Mouse (Mus musculus) E14TG2a.4 (cell line): ENCODE measurements around the gene Mtmr3.

Source experiments
- H3K27me3 ChIP-seq: 2 replicates; pipeline ENCODE4 v1.6.1; 2014; ENCODE audit warnings: low read length, control low read depth; ENCODE audit not compliant: insufficient read depth
- H3K36me3 ChIP-seq: 2 replicates; pipeline ENCODE4 v1.6.1; 2014; ENCODE audit warnings: low read length, control low read depth; ENCODE audit not compliant: insufficient read depth
- H3K4me1 ChIP-seq: replicated peaks from 2 replicates; pipeline ENCODE4 v1.6.1; 2014; ENCODE audit warnings: low read depth, low read length, control low read depth
- H3K4me3 ChIP-seq: replicated peaks from 2 replicates; pipeline ENCODE4 v1.5.1; 2014; ENCODE audit warnings: mild to moderate bottlenecking, low read length
- H3K9me3 ChIP-seq: 2 replicates; pipeline ENCODE4 v1.6.1; 2014; ENCODE audit warnings: low read length, control low read depth
- CTCF ChIP-seq: conservative IDR thresholded peaks from 2 replicates; pipeline ENCODE4 v1.5.1; 2014; ENCODE audit warnings: low read length
- NANOG ChIP-seq: IDR thresholded peaks from 2 replicates; pipeline ENCODE4 v1.6.1; 2014; ENCODE audit warnings: borderline replicate concordance, low read length, mixed read lengths
- POU5F1 ChIP-seq: IDR thresholded peaks from 2 replicates; pipeline ENCODE4 v1.6.1; 2014; ENCODE audit warnings: low read length, borderline replicate concordance

Mtmr3 gene

DNA sequence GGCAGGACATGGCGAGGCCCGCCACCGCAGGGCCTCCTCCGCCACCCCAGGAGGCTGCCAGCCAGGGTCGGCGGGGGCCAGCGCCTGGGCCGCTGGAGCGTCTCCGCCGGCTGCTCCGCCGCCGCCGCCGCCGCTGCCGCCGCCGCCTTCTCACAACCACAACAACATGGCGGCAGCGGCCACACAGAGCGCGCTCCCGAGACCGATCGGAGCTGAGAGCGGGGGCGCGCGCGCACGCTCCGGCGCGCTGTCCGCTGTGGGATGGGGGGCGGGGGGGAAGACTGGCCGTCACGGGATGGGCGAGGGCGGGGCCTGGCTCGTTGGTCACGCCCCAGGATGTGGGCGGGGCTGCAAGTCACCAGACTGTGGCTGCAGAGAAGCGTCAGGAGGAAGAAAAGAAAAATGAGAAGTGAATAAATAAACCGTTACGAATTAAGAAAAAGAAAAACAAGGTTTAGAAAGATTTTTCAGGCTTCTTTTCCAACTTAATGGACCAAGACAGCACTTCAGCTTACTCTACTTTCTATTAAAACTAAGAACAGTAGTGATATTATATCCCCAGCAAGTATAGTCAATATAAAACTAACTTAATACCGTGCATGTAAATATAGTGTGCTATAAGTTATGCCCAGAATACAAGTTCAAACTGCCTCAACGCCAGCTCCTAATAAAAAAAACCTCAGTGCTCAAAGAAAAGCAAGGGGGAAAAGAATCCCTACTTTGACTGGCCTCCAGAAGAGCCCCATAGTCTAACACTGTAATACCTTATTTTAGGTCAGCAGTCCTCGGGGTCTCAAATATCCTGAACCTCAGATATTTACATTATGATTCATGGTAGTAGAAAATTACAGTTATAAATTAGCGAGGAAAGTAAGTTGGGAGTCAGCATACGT, at the start of gene Mtmr3:
TSS of gene Mtmr3 (minus strand) at position 256 of the 893 bp plus-strand sequence.
- H3K27me3 ChIP-seq = no peaks in the 10 kb centered on the region
- peak within 1 kb of the TSS; percentile 96 for H3K4me3 ChIP-seq
- no peaks in the 10 kb centered on the region for H3K9me3 ChIP-seq
- H3K36me3 ChIP-seq = no peaks in the 10 kb centered on the region
- peaks cover 24% of the 10 kb centered on the region for H3K4me1 ChIP-seq
- TF ChIP-seq CTCF (no peak), NANOG (no peak), POU5F1 (no peak)

DNA sequence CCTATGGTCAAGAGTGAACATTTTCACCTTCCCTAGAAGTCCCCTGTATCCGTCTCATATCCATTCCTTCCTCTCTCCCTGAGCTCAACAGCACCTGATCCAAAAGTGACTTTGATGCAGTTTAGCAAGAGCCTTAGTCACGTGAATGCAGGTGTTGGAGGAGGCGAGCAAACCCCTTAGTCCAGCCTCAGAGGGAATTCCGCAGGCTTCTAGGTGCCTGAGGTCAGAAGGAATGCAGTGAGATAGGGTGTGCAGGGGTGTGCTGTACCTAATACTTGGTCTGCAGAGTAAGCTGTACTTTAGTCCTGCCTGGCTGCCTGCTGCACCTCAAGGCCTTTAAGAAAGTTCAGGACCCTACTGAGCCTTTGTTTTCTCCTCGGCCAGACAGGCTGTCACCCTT, 49.1 kb upstream of the Mtmr3 start:
- Histone ChIP-seq H3K27me3 (no peaks in the 10 kb centered on the region), H3K36me3 (peaks cover 69% of the 10 kb centered on the region), H3K4me3 (peak overlapping the region; percentile 8), H3K4me1 (peaks cover 67% of the 10 kb centered on the region), H3K9me3 (no peaks in the 10 kb centered on the region)
- TF ChIP-seq NANOG = no peak
- no peak for TF ChIP-seq CTCF
- no peak for TF ChIP-seq POU5F1

DNA sequence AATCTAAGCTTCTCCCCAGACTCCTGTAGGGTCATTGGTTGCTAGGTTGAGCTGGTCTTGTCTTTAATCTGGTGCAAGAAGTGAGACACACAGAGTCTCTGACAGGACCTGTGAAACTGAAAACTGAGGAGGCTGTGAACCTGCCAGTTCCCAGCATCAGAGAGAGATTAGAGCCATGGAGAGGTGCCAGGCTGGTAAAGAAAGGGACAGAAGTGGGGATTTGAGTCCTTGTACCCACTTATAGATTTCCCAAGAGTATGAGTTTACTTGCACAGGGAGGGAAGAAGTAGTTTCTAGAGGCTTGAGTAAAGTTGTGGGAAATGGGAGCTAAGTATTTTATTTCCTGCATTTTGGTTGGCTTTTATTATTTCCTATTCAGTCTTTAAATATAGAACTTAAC, 46.5 kb upstream of the Mtmr3 start:
- Histone ChIP-seq H3K36me3 (peaks cover 45% of the 10 kb centered on the region), H3K27me3 (no peaks in the 10 kb centered on the region), H3K4me3 (no peak overlapping the region), H3K4me1 (peaks cover 82% of the 10 kb centered on the region), H3K9me3 (no peaks in the 10 kb centered on the region)
- no peak for TF ChIP-seq NANOG
- TF ChIP-seq CTCF = no peak
- no peak for TF ChIP-seq POU5F1

DNA sequence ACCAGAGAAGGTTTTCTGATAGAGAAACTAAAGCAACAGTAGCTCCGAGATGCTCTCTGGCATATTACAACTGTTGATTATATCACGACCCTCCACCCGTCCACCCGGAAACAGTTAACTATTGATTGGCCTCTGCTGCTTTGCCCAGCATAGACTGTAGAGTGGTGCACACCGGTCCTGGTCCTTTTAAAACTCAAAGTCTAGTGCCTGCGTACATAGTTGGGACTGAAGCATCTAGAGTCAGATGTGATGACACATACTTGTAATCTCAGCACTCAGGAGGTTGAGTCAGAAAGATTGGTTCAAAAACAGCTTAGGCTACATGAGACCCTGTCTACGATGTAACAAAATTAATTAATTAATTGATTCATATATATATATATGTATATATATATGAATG, 43.6 kb upstream of the Mtmr3 start:
- no peaks in the 10 kb centered on the region for H3K9me3 ChIP-seq
- no peak for TF ChIP-seq CTCF
- no peak for TF ChIP-seq POU5F1
- TF ChIP-seq NANOG = no peak
- peaks cover 36% of the 10 kb centered on the region for H3K36me3 ChIP-seq
- peaks cover 10% of the 10 kb centered on the region for H3K27me3 ChIP-seq
- peak overlapping the region; percentile 97 for H3K4me3 ChIP-seq
- H3K4me1 ChIP-seq = peaks cover 57% of the 10 kb centered on the region

DNA sequence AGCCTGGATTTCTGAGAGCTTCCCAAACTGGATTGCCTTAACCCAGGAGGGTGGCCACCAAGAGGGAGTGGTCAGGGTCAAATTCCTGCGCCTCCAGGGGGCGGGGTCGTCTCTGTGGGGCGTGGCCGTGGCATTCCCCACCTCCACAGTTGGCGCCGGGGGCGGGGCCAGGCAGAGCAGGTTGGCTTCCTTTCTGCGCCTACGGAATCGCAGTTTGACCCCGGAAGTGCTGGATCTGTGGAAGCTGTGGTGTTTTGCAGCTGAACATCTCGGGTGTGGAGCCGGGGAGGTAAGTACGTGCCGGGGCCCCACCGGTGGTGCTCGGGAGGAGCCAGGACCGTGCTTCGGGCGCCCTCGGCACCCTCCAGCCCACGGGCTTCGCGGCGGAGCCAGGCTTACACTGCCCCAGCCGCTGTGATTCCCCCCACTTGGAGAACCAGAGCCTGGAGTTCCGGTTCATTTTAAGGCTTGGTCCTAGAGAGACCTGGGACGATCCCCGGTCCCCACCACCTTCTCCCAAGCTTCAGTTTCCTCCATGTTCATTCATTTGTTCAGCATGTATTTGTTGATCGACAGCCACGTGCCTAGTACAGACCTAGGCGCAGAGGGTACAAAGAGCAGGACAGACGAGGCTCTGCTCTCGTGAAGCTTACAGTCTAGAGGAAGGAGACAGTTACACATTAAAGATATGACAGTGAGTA, 43.0 kb upstream of the Mtmr3 start, which contains the start of gene Ascc2:
TSS of gene Ascc2 (plus strand) at position 214 of the 701 bp plus-strand sequence.
- Histone ChIP-seq H3K27me3 (peaks cover 12% of the 10 kb centered on the region), H3K36me3 (peaks cover 36% of the 10 kb centered on the region), H3K4me1 (peaks cover 51% of the 10 kb centered on the region), H3K4me3 (peak within 1 kb of the TSS; percentile 97), H3K9me3 (no peaks in the 10 kb centered on the region)
- TF ChIP-seq NANOG = no peak
- TF ChIP-seq CTCF = no peak
- TF ChIP-seq POU5F1 = no peak

DNA sequence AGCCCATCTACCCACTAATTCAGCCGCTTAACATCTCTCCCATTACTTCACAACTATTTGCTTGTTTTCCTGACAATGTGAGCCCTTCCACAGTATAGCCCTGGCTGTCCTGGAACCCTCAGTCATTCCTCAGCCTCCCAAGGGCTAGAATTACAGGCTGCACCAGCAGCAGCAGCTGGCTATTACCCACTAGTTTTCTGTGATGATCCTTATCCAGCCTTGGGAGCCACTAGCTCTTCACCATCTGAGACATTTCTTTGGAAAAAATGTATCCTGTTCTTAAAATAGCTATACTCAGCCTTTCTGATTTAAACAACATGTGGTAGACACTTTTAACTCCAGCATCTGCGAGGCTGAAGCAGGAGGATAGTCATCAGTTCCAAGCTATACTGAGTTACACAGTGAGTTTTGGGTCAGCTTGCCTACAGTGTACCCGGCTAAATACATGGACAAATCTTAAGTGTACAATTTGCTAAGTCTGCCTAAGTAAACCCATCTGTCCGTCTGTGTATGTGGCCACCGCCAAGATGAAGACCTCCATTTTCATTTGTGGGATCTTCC, 42.2 kb upstream of the Mtmr3 start:
- H3K9me3 ChIP-seq = no peaks in the 10 kb centered on the region
- TF ChIP-seq CTCF (no peak), NANOG (no peak), POU5F1 (no peak)
- peaks cover 12% of the 10 kb centered on the region for H3K27me3 ChIP-seq
- H3K4me3 ChIP-seq = peak overlapping the region; percentile 97
- H3K4me1 ChIP-seq = peaks cover 43% of the 10 kb centered on the region
- peaks cover 29% of the 10 kb centered on the region for H3K36me3 ChIP-seq

DNA sequence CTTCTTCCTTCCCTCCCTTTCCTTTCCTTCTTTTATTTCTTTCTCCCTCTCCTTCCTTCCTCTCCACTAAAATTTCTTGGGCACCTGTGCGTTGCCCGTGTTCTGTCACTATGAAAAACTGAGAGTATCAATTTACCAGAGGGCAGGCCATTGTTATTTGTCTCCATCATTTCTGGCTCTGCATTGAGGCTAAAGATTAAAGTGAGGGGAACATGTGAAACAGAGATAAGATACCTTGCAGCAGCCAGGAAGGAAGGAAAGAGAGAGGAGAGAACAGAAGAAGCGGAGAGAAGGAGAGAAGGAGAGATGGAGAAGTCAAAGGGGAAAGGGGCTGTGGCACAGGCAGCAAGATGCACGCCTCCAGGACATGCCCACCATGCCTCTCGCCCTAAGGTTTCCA, 39.7 kb upstream of the Mtmr3 start:
- peaks cover 39% of the 10 kb centered on the region for H3K4me1 ChIP-seq
- H3K36me3 ChIP-seq = peaks cover 7% of the 10 kb centered on the region; the same call in 1 of the 2 replicates
- TF ChIP-seq NANOG (no peak), POU5F1 (no peak), CTCF (no peak)
- H3K4me3 ChIP-seq = no peak overlapping the region
- H3K27me3 ChIP-seq = peaks cover 20% of the 10 kb centered on the region
- H3K9me3 ChIP-seq = no peaks in the 10 kb centered on the region

DNA sequence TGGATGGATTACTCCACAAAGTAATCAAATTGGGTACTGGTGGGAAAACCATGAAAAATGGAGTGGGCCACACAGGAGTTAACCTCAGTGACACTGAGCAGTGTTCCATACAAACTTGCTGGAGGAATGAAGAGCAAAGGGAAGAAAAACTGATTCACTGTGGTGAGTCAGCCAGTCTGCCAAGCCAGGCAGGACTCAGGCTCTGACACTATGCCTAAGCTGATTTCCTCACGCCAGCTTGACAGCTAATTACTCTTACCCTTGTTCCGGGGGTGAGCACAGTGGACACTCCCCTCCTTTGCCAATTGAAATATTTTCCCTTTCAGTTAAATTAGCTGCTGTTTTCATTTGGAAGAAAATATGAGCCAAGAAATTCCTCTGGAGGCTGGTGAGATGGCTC, 38.8 kb upstream of the Mtmr3 start:
- Histone ChIP-seq H3K4me1 (peaks cover 38% of the 10 kb centered on the region), H3K9me3 (no peaks in the 10 kb centered on the region), H3K36me3 (no peaks in the 10 kb centered on the region), H3K27me3 (peaks cover 20% of the 10 kb centered on the region), H3K4me3 (no peak overlapping the region)
- no peak for TF ChIP-seq CTCF
- no peak for TF ChIP-seq POU5F1
- no peak for TF ChIP-seq NANOG
